Mouse (Mus musculus): ENCODE data around the gene Gria1. TPM values are rescaled to one million over a fixed set of nuclear protein-coding genes. Genes with fewer than 3 reads are reported as not detected.
A peak's percentile ranks its signal among the peaks of the same experiment; 100 is the strongest.

Gene Gria1
- polyA plus RNA-seq, 1 experiment from 2014 or later = 3.9 TPM

DNA sequence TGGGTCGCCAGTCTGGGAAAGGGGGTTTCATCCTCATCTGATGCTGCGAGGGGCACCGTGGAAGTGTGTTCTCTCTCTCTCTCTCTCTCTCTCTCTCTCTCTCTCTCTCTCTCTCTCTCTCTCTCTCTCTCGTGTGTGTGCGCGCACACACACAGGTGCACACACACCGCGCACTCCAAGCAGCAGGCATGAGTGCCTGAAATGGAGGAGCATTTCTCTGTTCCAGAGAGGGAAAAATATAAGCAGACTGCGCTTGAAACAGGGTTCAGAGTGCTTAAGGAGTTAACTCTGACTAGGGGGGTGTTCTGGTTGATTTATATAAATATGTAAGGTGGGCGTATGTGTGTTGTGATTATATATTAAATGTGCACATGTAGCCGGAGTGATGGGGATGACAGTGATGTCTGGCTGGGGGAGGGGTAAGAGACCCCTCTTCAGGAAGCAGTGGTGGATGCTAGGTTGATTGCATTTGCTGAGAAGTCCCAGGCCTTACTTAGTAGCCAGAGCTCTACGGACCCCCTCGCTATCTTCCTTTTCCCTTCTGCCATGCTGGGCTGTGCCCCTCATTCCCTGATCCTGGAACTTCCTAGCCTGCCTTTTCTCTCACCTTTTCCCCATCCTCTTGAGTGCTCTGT is 1.2 kb downstream of the Gria1 start:
- peaks cover 33% of the 10 kb centered on the region for H3K4me1 ChIP-seq
- ATAC-seq (ENCODE audit: extremely low read depth, insufficient number of reproducible peaks, low FRiP score, low TSS enrichment) = no peak
- H3K4me3 ChIP-seq = peak overlapping the region; percentile 50
- H3K4me2 ChIP-seq = peak overlapping the region; percentile 71
- no peaks in the 10 kb centered on the region for H3K36me3 ChIP-seq
- H3K27me3 ChIP-seq (replicated peaks) = peaks cover 17% of the 10 kb centered on the region; the same call in 1 of the 2 replicates
- peak overlapping the region; percentile 75 for H3K9ac ChIP-seq
- WGBS = 40% methylated on average over 13 of the region's 13 CpGs
- H3K27ac ChIP-seq (replicated peaks) = no peak overlapping the region
- no peaks in the 10 kb centered on the region for H3K9me3 ChIP-seq

DNA sequence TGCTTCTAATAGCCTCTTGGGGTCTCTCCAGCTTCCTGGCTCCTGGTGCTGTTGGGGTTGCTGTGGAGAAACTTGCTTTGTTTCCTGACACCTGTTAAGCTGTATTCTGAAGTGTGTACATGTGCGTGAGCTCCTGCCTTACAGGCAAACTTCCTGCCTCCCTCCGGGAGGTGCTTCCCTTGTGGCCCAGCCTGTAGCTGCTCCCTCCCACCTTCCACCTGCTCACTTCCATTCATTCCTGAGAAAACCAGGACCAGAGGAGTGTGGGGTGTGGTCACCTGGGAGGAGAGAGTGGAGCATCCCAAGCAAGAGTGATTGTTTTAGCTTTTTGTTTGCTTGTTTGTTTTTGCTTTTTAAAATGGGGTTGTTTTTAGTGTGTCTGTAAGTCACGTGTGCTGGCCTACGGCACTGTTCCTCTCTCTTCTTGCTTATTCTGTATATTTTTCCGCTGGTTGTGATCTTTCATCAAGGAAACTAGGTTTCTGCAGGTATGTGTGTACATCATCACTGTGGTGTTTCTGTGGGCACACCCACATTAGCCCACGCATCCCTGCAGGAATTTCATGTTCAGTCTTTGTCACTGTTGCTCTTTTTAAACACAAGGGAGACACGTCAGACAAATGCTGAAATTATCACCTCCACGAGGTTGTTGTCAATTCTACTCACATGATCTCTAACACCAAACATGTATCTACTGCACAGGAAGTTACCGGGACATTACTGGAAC is 2.4 kb downstream of the Gria1 start:
- Histone ChIP-seq H3K27ac (replicated peaks) (no peak overlapping the region), H3K4me1 (peaks cover 29% of the 10 kb centered on the region), H3K4me2 (peak overlapping the region; percentile 71), H3K27me3 (replicated peaks) (peaks cover 17% of the 10 kb centered on the region; the same call in 1 of the 2 replicates), H3K9ac (no peak overlapping the region), H3K4me3 (peak overlapping the region; percentile 50; the same call in 1 of the 2 replicates), H3K9me3 (no peaks in the 10 kb centered on the region), H3K36me3 (no peaks in the 10 kb centered on the region)
- WGBS = 59% methylated on average over 9 of the region's 9 CpGs
- no peak for ATAC-seq (ENCODE audit: extremely low read depth, insufficient number of reproducible peaks, low FRiP score, low TSS enrichment)

DNA sequence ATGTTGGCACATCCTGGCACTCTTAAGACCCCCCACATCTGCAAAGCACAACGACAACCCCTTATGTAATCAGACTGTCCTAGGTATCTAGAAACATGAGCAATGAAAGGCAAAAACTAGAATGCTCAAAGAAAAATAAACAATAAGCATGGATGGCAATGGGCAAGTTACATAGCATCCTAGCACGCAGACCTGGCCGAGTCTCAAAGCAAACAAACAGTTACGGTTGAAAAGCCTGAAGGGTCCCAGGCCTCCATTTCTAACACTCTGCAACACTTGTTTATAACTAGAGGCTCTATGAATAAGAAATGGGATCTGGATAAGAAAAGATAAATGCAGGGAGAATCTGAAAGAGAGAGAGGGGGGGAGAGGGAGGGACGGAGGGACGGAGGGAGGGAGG is 3.2 kb downstream of the Gria1 start:
- H3K4me2 ChIP-seq = no peak overlapping the region
- H3K9ac ChIP-seq = no peak overlapping the region
- H3K27me3 ChIP-seq (replicated peaks) = peaks cover 20% of the 10 kb centered on the region; the same call in 1 of the 2 replicates
- H3K36me3 ChIP-seq = no peaks in the 10 kb centered on the region
- ATAC-seq (ENCODE audit: extremely low read depth, insufficient number of reproducible peaks, low FRiP score, low TSS enrichment) = no peak
- no peak overlapping the region for H3K27ac ChIP-seq (replicated peaks)
- H3K9me3 ChIP-seq = no peaks in the 10 kb centered on the region
- H3K4me3 ChIP-seq = no peak overlapping the region
- H3K4me1 ChIP-seq = peaks cover 23% of the 10 kb centered on the region
- WGBS = 63% methylated on average over 6 of the region's 6 CpGs

DNA sequence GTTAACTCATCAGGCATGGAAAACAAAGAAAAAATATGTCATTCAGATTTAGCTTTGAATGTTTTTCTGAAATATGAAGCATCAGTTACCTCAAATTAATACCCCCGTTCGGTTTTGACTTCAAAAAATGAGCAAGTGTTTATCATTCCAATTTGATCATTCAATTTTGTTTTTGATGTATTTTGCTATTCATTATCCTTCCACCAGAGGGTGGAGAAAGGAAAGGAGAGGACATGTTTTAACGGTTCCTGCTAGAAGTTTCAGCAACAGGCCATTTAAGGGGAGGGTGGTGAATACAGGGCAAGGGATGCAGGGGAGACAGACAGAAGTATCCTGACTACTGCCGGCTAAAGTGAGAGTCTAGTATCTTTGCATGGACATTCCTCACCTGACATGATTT is 7.3 kb downstream of the Gria1 start:
- ATAC-seq (ENCODE audit: extremely low read depth, insufficient number of reproducible peaks, low FRiP score, low TSS enrichment) = no peak
- Histone ChIP-seq H3K4me1 (peaks cover 12% of the 10 kb centered on the region; the same call in 1 of the 2 replicates), H3K9me3 (no peaks in the 10 kb centered on the region), H3K4me2 (no peak overlapping the region), H3K36me3 (no peaks in the 10 kb centered on the region), H3K27ac (replicated peaks) (no peak overlapping the region), H3K27me3 (replicated peaks) (0 out of 2 replicates have a peak, but pooled peaks cover 3% of the 10 kb centered on the region), H3K9ac (no peak overlapping the region), H3K4me3 (no peak overlapping the region)
- WGBS = 62% methylated on average over 4 of the region's 4 CpGs

DNA sequence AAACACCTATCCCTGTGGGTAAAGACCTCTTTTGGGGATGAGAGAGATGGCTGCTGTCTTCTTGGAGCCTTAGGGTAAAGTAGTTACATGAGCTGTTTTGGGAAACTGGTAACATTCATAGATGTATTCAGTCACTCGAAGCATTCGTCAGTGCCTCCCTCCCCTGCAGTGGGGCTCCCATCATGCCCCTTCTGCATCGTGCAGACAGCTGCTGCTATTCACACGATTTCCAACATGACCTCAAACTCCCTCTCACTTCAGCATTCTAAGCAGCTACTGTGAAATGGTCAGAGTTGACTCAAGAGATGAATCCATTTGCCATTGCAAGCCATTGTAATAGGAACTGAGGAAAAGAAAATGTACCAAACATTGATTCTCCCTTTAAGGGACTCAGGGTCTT is 11.2 kb downstream of the Gria1 start:
- 46% methylated on average over 4 of the region's 4 CpGs for WGBS
- no peaks in the 10 kb centered on the region for H3K36me3 ChIP-seq
- H3K9me3 ChIP-seq = no peaks in the 10 kb centered on the region
- no peak overlapping the region for H3K9ac ChIP-seq
- no peak for ATAC-seq (ENCODE audit: extremely low read depth, insufficient number of reproducible peaks, low FRiP score, low TSS enrichment)
- no peak overlapping the region for H3K4me3 ChIP-seq
- 0 out of 2 replicates have a peak, but pooled peaks cover 3% of the 10 kb centered on the region for H3K27me3 ChIP-seq (replicated peaks)
- H3K4me1 ChIP-seq = peaks cover 11% of the 10 kb centered on the region
- no peak overlapping the region for H3K27ac ChIP-seq (replicated peaks)
- H3K4me2 ChIP-seq = no peak overlapping the region

DNA sequence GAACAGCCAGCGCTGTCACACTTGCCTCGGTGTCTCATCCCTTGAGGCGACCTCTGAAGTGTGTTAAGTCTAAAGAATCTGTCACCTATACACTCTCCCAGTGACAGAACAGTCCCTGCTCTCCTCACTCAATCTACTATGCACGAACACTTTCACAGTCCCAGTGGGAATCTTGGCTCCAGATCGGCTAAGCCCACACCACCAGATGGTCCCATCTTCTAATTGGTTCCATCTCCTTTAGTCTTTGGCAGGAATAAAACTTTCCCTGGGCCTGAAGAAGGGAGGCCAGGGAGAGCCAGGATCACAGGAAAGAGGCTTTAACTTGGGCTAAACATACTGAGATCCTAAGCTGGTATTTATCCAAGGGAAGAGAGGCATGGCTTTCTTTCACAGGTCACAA is 19.3 kb downstream of the Gria1 start:
- 48% methylated on average over 5 of the region's 5 CpGs for WGBS
- no peak overlapping the region for H3K4me3 ChIP-seq
- H3K27me3 ChIP-seq (replicated peaks) = no peaks in the 10 kb centered on the region
- peaks cover 5% of the 10 kb centered on the region; the same call in 1 of the 2 replicates for H3K4me1 ChIP-seq
- ATAC-seq (ENCODE audit: extremely low read depth, insufficient number of reproducible peaks, low FRiP score, low TSS enrichment) = no peak
- no peak overlapping the region for H3K4me2 ChIP-seq
- no peak overlapping the region for H3K27ac ChIP-seq (replicated peaks)
- H3K36me3 ChIP-seq = no peaks in the 10 kb centered on the region
- no peak overlapping the region for H3K9ac ChIP-seq
- H3K9me3 ChIP-seq = no peaks in the 10 kb centered on the region

DNA sequence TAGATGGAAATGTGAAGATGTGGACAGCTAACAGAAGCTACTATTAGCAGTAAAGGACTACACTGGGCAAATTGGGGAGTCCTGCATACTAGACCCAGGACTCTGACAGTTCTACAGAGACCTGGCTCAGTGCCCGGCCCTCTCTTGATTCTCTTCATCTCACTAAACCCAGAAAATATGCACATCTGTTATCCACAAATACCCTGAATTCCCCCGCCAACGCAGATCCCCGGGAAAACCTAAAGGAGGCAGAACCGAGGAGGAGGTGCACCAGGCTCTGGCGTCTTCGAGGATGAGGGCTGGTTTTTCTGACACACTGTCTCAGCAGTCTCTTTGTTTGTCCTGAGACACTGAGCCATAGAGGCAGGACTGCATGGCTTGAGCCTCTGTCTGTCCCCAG is 27.6 kb downstream of the Gria1 start:
- no peak overlapping the region for H3K4me3 ChIP-seq
- WGBS = 42% methylated on average over 7 of the region's 7 CpGs

DNA sequence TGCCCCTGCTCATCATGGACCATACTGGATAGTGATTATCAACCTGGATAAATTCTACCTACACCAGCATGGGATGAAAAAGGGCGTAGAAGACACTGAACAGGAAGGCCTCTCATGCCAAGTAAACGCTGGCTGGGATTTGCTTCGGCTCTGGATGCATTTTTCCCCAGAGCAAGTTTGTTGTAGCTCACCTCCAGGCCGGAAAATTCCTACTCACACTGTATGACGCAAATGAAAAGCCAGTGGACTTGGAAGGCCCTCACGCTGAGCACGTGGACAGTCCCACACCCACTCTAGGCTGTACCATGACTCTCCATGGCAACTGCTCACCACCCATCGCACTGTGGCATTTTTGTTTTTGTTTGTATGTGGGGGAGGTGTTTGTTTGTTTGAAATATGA is 28.1 kb downstream of the Gria1 start:
- no peak overlapping the region for H3K9ac ChIP-seq
- H3K27ac ChIP-seq (replicated peaks) = no peak overlapping the region
- H3K4me2 ChIP-seq = no peak overlapping the region
- no peaks in the 10 kb centered on the region for H3K36me3 ChIP-seq
- WGBS = 83% methylated on average over 8 of the region's 8 CpGs
- ATAC-seq (ENCODE audit: extremely low read depth, insufficient number of reproducible peaks, low FRiP score, low TSS enrichment) = no peak
- H3K27me3 ChIP-seq (replicated peaks) = no peaks in the 10 kb centered on the region
- no peak overlapping the region for H3K4me3 ChIP-seq
- no peaks in the 10 kb centered on the region for H3K9me3 ChIP-seq
- H3K4me1 ChIP-seq = peaks cover 7% of the 10 kb centered on the region; the same call in 1 of the 2 replicates

More for the DNA sequence above, 27.6 kb downstream of the Gria1 start:
- no peak overlapping the region for H3K4me2 ChIP-seq
- no peaks in the 10 kb centered on the region for H3K36me3 ChIP-seq
- H3K27me3 ChIP-seq (replicated peaks) = no peaks in the 10 kb centered on the region
- H3K9ac ChIP-seq = no peak overlapping the region
- H3K9me3 ChIP-seq = no peaks in the 10 kb centered on the region
- ATAC-seq (ENCODE audit: extremely low read depth, insufficient number of reproducible peaks, low FRiP score, low TSS enrichment) = no peak
- H3K27ac ChIP-seq (replicated peaks) = no peak overlapping the region
- H3K4me1 ChIP-seq = peaks cover 7% of the 10 kb centered on the region; the same call in 1 of the 2 replicates

DNA sequence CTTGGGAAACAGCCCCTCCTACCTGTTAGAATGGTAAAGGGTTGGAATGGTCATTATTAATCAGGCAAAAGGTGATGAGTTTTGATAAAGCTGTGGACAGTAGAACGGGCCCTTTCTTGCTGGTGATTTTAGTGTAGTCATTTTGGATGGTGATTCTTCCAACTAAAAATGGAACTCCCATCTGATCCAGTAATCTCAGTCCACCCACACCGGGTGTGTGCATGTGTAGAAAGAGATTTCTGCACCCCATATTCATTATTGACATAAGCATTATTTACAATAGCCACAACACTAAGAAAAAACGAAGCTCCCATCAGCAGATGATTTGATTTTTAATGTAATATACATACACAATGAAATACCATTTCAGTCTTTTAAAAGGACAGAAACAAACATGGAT is 30.9 kb downstream of the Gria1 start:
- Histone ChIP-seq H3K9me3 (no peaks in the 10 kb centered on the region), H3K4me2 (no peak overlapping the region), H3K27ac (replicated peaks) (no peak overlapping the region), H3K4me1 (peaks cover 7% of the 10 kb centered on the region; the same call in 1 of the 2 replicates), H3K4me3 (no peak overlapping the region), H3K36me3 (no peaks in the 10 kb centered on the region), H3K9ac (no peak overlapping the region), H3K27me3 (replicated peaks) (no peaks in the 10 kb centered on the region)
- 65% methylated on average over 3 of the region's 3 CpGs for WGBS
- ATAC-seq (ENCODE audit: extremely low read depth, insufficient number of reproducible peaks, low FRiP score, low TSS enrichment) = no peak

DNA sequence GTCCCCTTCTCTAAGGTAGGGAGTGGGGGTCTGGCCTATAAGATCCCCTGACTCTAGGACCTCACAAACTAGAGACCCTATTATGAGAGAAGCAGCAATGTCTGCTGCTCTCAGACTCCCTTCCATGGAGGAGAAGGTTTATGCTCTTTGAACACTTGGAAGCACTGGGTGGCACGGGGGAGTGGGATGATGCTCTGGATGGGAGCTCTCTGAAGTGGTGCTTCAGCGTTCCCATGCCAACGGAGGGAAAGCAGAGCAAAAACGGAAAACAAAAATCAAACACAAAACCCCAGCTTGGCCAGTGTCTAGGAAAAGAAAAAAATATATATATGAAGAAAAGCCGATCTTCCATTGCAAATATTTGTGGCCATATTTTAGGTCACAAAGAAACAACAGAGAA is 33.0 kb downstream of the Gria1 start:
- 71% methylated on average over 5 of the region's 5 CpGs for WGBS
- no peak overlapping the region for H3K4me2 ChIP-seq
- no peaks in the 10 kb centered on the region for H3K27me3 ChIP-seq (replicated peaks)
- ATAC-seq (ENCODE audit: extremely low read depth, insufficient number of reproducible peaks, low FRiP score, low TSS enrichment) = no peak
- H3K27ac ChIP-seq (replicated peaks) = no peak overlapping the region
- H3K9me3 ChIP-seq = no peaks in the 10 kb centered on the region
- H3K4me3 ChIP-seq = no peak overlapping the region
- H3K9ac ChIP-seq = no peak overlapping the region
- H3K4me1 ChIP-seq = peaks cover under 1% of the 10 kb centered on the region; the same call in 1 of the 2 replicates
- H3K36me3 ChIP-seq = no peaks in the 10 kb centered on the region

DNA sequence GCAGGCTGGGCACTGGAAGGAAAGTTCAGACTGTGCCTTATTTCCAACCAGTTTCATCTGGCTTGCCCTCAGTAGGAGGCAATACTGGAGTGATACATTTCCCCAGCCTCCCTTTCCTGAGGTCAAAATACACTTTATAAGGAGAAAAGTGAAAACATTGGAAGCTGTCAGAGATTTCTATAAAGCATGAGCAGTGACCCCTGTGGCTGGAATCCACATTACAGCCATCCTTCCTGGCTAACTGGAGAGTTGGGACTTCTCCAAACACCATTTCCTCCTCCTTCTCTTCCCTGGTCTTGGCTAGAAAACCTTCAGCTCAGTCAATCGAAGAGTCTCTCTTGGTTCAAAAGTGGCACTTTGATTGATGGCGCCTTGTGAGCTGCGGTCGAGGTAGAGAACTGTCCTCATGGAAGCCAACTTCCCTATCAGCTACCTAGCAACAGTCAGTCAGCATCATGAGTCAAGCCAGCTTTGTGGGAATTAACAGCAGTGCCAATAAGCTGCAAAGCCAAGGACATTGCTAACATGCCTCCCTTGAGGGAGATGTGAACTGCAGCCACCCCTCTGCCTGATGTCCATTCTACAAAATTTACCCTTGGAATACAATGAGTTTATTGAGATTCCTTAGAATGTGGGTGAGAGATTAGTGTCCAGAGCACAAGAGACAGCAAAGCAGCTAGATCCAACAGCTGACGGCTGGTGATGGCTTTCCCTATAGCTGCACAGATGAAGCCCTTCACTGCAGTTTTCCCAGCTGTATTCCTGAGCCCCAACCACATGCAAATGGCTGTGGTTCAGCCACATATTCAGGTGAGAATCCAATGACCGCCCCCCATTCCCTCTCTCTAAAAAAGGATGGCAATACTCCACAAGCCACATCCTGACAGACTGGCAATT is 40.7 kb downstream of the Gria1 start:
- Histone ChIP-seq H3K4me2 (no peak overlapping the region), H3K4me1 (no peaks in the 10 kb centered on the region; the same call in 1 of the 2 replicates), H3K27ac (replicated peaks) (no peak overlapping the region), H3K36me3 (no peaks in the 10 kb centered on the region), H3K27me3 (replicated peaks) (no peaks in the 10 kb centered on the region), H3K4me3 (no peak overlapping the region), H3K9me3 (no peaks in the 10 kb centered on the region), H3K9ac (no peak overlapping the region)
- 61% methylated on average over 6 of the region's 6 CpGs for WGBS
- ATAC-seq (ENCODE audit: extremely low read depth, insufficient number of reproducible peaks, low FRiP score, low TSS enrichment) = no peak

Data from heart, embryonic 13.5 days (tissue).